Mouse (Mus musculus) MEL (cell line): ENCODE measurements around the gene Stradb. TPM values are rescaled to one million over a fixed set of nuclear protein-coding genes. Genes with fewer than 3 reads are reported as not detected.

Experiments used
- DNase-seq: peaks from one replicate; pipeline ENCODE4 v3.0.0; 2011; ENCODE audit warnings: low read depth, low spot score
- H3K27ac ChIP-seq: 2 replicates; pipeline ENCODE4 v1.5.1; 2012; ENCODE audit warnings: low read depth, mild to moderate bottlenecking, control low read depth, low read length, moderate library complexity; ENCODE audit not compliant: control insufficient read depth
- H3K27me3 ChIP-seq, 2 experiments: fragments of 150-350 bp in 1 of 2; sonication (generic) in 1 of 2; 2 replicates each; pipeline ENCODE4 v1.6.1; 2012; ENCODE audit warnings: low read length in 2 of 2, mild to moderate bottlenecking in 2 of 2, improper control_type of control experiment in 1 of 2, moderate library complexity in 1 of 2; ENCODE audit not compliant: insufficient read depth in 2 of 2, control insufficient read depth in 1 of 2
- H3K36me3 ChIP-seq, 2 experiments: 2 replicates each; pipeline ENCODE4 v1.6.1; 2012 to 2014; ENCODE audit warnings: low read length in 2 of 2, improper control_type of control experiment in 1 of 2, inconsistent platforms in 1 of 2, mild to moderate bottlenecking in 1 of 2; ENCODE audit not compliant: insufficient read depth in 2 of 2, control insufficient read depth in 1 of 2
- H3K4me1 ChIP-seq, 2 experiments: fragments of 150-350 bp in 1 of 2; sonication (generic) in 1 of 2; 2 replicates each; pipeline ENCODE4 v1.6.1; 2012; ENCODE audit warnings: low read length in 2 of 2, improper control_type of control experiment in 1 of 2, mild to moderate bottlenecking in 1 of 2; ENCODE audit not compliant: insufficient read depth in 2 of 2, control insufficient read depth in 1 of 2
- H3K4me3 ChIP-seq, 2 experiments: fragments of 150-350 bp in 1 of 2; sonication (generic) in 1 of 2; 2 replicates each; pipeline ENCODE4 v1.5.1; 2012; ENCODE audit warnings: low read depth in 2 of 2, low read length in 2 of 2, mild to moderate bottlenecking in 2 of 2, moderate library complexity in 2 of 2, control low read depth in 1 of 2, improper control_type of control experiment in 1 of 2; ENCODE audit not compliant: control insufficient read depth in 1 of 2, insufficient read depth in 1 of 2
- H3K79me2 ChIP-seq: 2 replicates; pipeline ENCODE4 v1.6.1; 2012; ENCODE audit warnings: mild to moderate bottlenecking, low read length, moderate library complexity; ENCODE audit not compliant: control insufficient read depth, poor library complexity, insufficient read depth
- H3K9ac ChIP-seq: 2 replicates; pipeline ENCODE4 v1.6.1; 2012; ENCODE audit warnings: low read depth, mild to moderate bottlenecking, control low read depth, low read length, moderate library complexity; ENCODE audit not compliant: control insufficient read depth, poor library complexity, severe bottlenecking
- H3K9me3 ChIP-seq: fragments of 150-350 bp; sonication (generic); replicated peaks from 2 replicates; pipeline ENCODE4 v1.6.1; 2012; ENCODE audit warnings: mild to moderate bottlenecking, low read length, improper control_type of control experiment, moderate library complexity; ENCODE audit not compliant: insufficient read depth
- CHD1 ChIP-seq: IDR thresholded peaks from 2 replicates; pipeline ENCODE4 v1.6.1; 2012; ENCODE audit warnings: low read depth, mild to moderate bottlenecking, inconsistent platforms, low read length, improper control_type of control experiment
- CHD2 ChIP-seq: IDR thresholded peaks from 2 replicates; pipeline ENCODE4 v1.6.1; 2011; ENCODE audit warnings: low read length, improper control_type of control experiment
- CTCF ChIP-seq, 3 experiments: IDR thresholded peaks in 2 of 3; conservative IDR thresholded peaks in 1 of 3; 2 replicates each; pipeline ENCODE4 v1.5.1; 2011 to 2012; ENCODE audit warnings: low read length in 3 of 3, low read depth in 2 of 3, mild to moderate bottlenecking in 2 of 3, improper control_type of control experiment in 1 of 3, inconsistent platforms in 1 of 3, mixed read lengths in 1 of 3, moderate library complexity in 1 of 3; ENCODE audit not compliant: control insufficient read depth in 1 of 3, insufficient read depth in 1 of 3, poor library complexity in 1 of 3, severe bottlenecking in 1 of 3
- EP300 ChIP-seq, 2 experiments: IDR thresholded peaks; 2 replicates each; pipeline ENCODE4 v1.6.1; 2011; ENCODE audit warnings: improper control_type of control experiment in 2 of 2, low read length in 2 of 2, low read depth in 1 of 2, mild to moderate bottlenecking in 1 of 2
- GABPA ChIP-seq: IDR thresholded peaks from 2 replicates; pipeline ENCODE4 v1.6.1; 2012; ENCODE audit warnings: low read depth, mild to moderate bottlenecking, inconsistent platforms, low read length, improper control_type of control experiment, moderate library complexity
- JUND ChIP-seq: IDR thresholded peaks from 2 replicates; pipeline ENCODE4 v1.6.1; 2011; ENCODE audit warnings: low read depth, mild to moderate bottlenecking, improper control_type of control experiment, low read length
- KAT2A ChIP-seq: conservative IDR thresholded peaks from 2 replicates; pipeline ENCODE4 v1.6.1; 2012; ENCODE audit warnings: low read depth, low read length, improper control_type of control experiment, inconsistent platforms
- MAFK ChIP-seq: IDR thresholded peaks from 2 replicates; pipeline ENCODE4 v1.6.1; 2011; ENCODE audit warnings: low read depth, mild to moderate bottlenecking, low read length, improper control_type of control experiment, borderline replicate concordance
- MAZ ChIP-seq: IDR thresholded peaks from 2 replicates; pipeline ENCODE4 v1.6.1; 2012; ENCODE audit warnings: low read depth, mild to moderate bottlenecking, inconsistent platforms, low read length, improper control_type of control experiment
- MEF2A ChIP-seq: IDR thresholded peaks from 2 replicates; pipeline ENCODE4 v1.6.1; 2014; ENCODE audit warnings: low read depth, mild to moderate bottlenecking, inconsistent platforms, low read length, improper control_type of control experiment; ENCODE audit not compliant: poor library complexity, insufficient replicate concordance, severe bottlenecking; ENCODE audit errors: extremely low read depth
- MXI1 ChIP-seq: IDR thresholded peaks from 2 replicates; pipeline ENCODE4 v1.6.1; 2011; ENCODE audit warnings: mild to moderate bottlenecking, low read depth, low read length, improper control_type of control experiment
- MYB ChIP-seq: IDR thresholded peaks from 2 replicates; pipeline ENCODE4 v1.6.1; 2011; ENCODE audit warnings: mild to moderate bottlenecking, low read depth, low read length, improper control_type of control experiment
- MYC ChIP-seq: IDR thresholded peaks from 2 replicates; pipeline ENCODE4 v1.6.1; 2011; ENCODE audit warnings: low read depth, mild to moderate bottlenecking, low read length, improper control_type of control experiment, moderate library complexity
- NELFE ChIP-seq: IDR thresholded peaks from 2 replicates; pipeline ENCODE4 v1.6.1; 2011; ENCODE audit warnings: low read depth, low read length, improper control_type of control experiment
- NRF1 ChIP-seq: IDR thresholded peaks from 2 replicates; pipeline ENCODE4 v1.6.1; 2014; ENCODE audit warnings: low read depth, mild to moderate bottlenecking, inconsistent platforms, low read length, improper control_type of control experiment, moderate library complexity; ENCODE audit not compliant: poor library complexity, insufficient read depth, severe bottlenecking
- POLR2AphosphoS2 ChIP-seq: IDR thresholded peaks from 2 replicates; pipeline ENCODE4 v1.6.1; 2011; ENCODE audit warnings: low read length, improper control_type of control experiment
- POLR2AphosphoS5 ChIP-seq: IDR thresholded peaks from 2 replicates; pipeline ENCODE4 v1.6.1; 2012; ENCODE audit warnings: low read depth, borderline replicate concordance, mild to moderate bottlenecking, inconsistent platforms, low read length, moderate library complexity, mixed read lengths
- RAD21 ChIP-seq: IDR thresholded peaks from 2 replicates; pipeline ENCODE4 v1.6.1; 2011; ENCODE audit warnings: mild to moderate bottlenecking, low read depth, low read length, improper control_type of control experiment
- SMC3 ChIP-seq: IDR thresholded peaks from 2 replicates; pipeline ENCODE4 v1.6.1; 2011; ENCODE audit warnings: low read depth, low read length, improper control_type of control experiment
- TAL1 ChIP-seq: IDR thresholded peaks from 2 replicates; pipeline ENCODE4 v1.6.1; 2012; ENCODE audit warnings: mild to moderate bottlenecking, inconsistent platforms, low read length, moderate library complexity, mixed read lengths
- TBP ChIP-seq: IDR thresholded peaks from 2 replicates; pipeline ENCODE4 v1.8.0; 2011; ENCODE audit warnings: low read depth, low read length, improper control_type of control experiment
- TCF12 ChIP-seq: IDR thresholded peaks from 2 replicates; pipeline ENCODE4 v1.6.1; 2014; ENCODE audit warnings: low read depth, mild to moderate bottlenecking, inconsistent platforms, low read length, improper control_type of control experiment, moderate library complexity
- UBTF ChIP-seq: IDR thresholded peaks from 2 replicates; pipeline ENCODE4 v1.6.1; 2012; ENCODE audit warnings: low read depth, mild to moderate bottlenecking, inconsistent platforms, low read length, improper control_type of control experiment, moderate library complexity, borderline replicate concordance; ENCODE audit not compliant: insufficient read depth
- ZC3H11A ChIP-seq: IDR thresholded peaks from 2 replicates; pipeline ENCODE4 v1.6.1; 2012; ENCODE audit warnings: low read depth, mild to moderate bottlenecking, inconsistent platforms, low read length, improper control_type of control experiment
- ZKSCAN1 ChIP-seq: IDR thresholded peaks from 2 replicates; pipeline ENCODE4 v1.6.1; 2012; ENCODE audit warnings: low read depth, mild to moderate bottlenecking, inconsistent platforms, low read length, improper control_type of control experiment, moderate library complexity
- ZMIZ1 ChIP-seq: IDR thresholded peaks from 2 replicates; pipeline ENCODE4 v1.6.1; 2012; ENCODE audit warnings: low read depth, mild to moderate bottlenecking, inconsistent platforms, low read length, improper control_type of control experiment, moderate library complexity
- ZNF384 ChIP-seq: IDR thresholded peaks from 2 replicates; pipeline ENCODE4 v1.6.1; 2012; ENCODE audit warnings: low read depth, mild to moderate bottlenecking, inconsistent platforms, low read length, improper control_type of control experiment
- polyA plus RNA-seq, 2 experiments: library from polyadenylated mRNA; stranded (reverse) in 1 of 2; unstranded in 1 of 2; fragments of >175 nt in 1 of 2; fragments of >200 nt in 1 of 2; gene quantifications; 2 replicates each; pipeline versions ENCODE4 v1.2.1 to v1.2.4; 2012; ENCODE audit warnings: low replicate concordance in 2 of 2, low read depth in 1 of 2; ENCODE audit not compliant: insufficient read length in 2 of 2, insufficient read depth in 1 of 2, missing spikeins in 1 of 2
- total RNA-seq: library from RNA; depleted of rRNA; stranded (reverse); fragments of 300-350 nt; gene quantifications from 2 replicates; pipeline ENCODE4 v1.2.3, GENCODE M21; 2012

Gene Stradb
- total and polyA plus RNA-seq, 3 experiments = 4.2 to 11.1 TPM; not detected in 1

- no peak overlapping the region for H3K4me3 ChIP-seq
- no peak overlapping the region for H3K27ac ChIP-seq
- DNase-seq = peak; percentile 24
- peaks cover 32 to 39% of the 10 kb centered on the region in 2 experiments for H3K4me1 ChIP-seq
- peaks cover 0 to 62% of the 10 kb centered on the region in 2 experiments; a peak in 2 of 4 replicates for H3K36me3 ChIP-seq
- H3K9me3 ChIP-seq = no peaks in the 10 kb centered on the region
- H3K9ac ChIP-seq = no peak overlapping the region
- no peaks in the 10 kb centered on the region for H3K27me3 ChIP-seq
- H3K79me2 ChIP-seq = peaks cover 52% of the 10 kb centered on the region
- TF ChIP-seq ZNF384 (no peak), EP300 (IDR thresholded peaks at IDR 0.05; ENCODE audit: low read depth in 1 of 2, low read length in 2 of 2) (no peak), TAL1 (no peak), NRF1 (no peak), MAFK (no peak), NELFE (no peak), JUND (no peak), GABPA (no peak), TCF12 (no peak), CTCF (IDR thresholded peaks at IDR 0.05 in 2 of 3, conservative IDR thresholded peaks at IDR 0.05 in 1 of 3; ENCODE audit: control insufficient read depth in 1 of 3, insufficient read depth in 1 of 3, low read depth in 2 of 3, low read length in 3 of 3, poor library complexity in 1 of 3, severe bottlenecking in 1 of 3) (no peak), SMC3 (no peak), POLR2AphosphoS2 (no peak), KAT2A (no peak), RAD21 (no peak), TBP (no peak), CHD1 (no peak), MYB (no peak)
Measured at GRCm38 (mm10) chr1:58971097-58971496, 2.2 kb upstream of the Stradb start.

DNA sequence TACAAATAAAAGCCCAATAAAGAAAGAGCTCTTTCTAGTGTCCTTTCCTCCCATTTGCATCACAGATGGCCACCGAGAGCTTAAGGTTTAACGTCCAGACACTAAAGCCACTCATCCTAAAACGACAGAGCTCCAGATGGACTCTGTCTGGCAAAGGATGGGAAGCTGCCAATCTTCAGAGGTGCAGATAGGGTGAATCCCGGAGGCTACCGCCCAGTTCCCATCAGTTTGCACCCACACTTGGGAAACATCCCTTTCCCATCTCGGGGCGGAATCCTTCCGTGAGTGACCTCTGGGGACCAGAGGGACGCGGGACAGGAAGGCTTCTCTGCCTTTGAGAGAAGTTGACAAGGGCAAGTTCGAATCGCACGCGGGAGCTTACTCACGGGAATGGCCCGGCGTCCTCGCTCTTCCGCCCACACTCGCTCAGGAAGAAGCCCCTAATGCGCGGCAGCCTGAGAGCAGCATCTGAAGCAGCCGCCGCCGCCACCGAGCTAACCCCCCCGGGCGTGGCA is 414 bp upstream of the Stradb start:
- H3K27ac ChIP-seq = peak overlapping the region; percentile 53
- H3K9ac ChIP-seq = peak overlapping the region; percentile 79
- no peaks in the 10 kb centered on the region for H3K9me3 ChIP-seq
- H3K36me3 ChIP-seq = peaks cover 0 to 46% of the 10 kb centered on the region in 2 experiments; a peak in 2 of 4 replicates
- no peaks in the 10 kb centered on the region for H3K27me3 ChIP-seq
- H3K79me2 ChIP-seq = peaks cover 43% of the 10 kb centered on the region
- no peak for DNase-seq
- H3K4me3 ChIP-seq = peak overlapping the region; percentile 85 to 86
- peaks cover 22 to 25% of the 10 kb centered on the region in 2 experiments for H3K4me1 ChIP-seq
- TF ChIP-seq KAT2A (no peak), CTCF (IDR thresholded peaks at IDR 0.05 in 2 of 3, conservative IDR thresholded peaks at IDR 0.05 in 1 of 3; ENCODE audit: control insufficient read depth in 1 of 3, insufficient read depth in 1 of 3, low read depth in 2 of 3, low read length in 3 of 3, poor library complexity in 1 of 3, severe bottlenecking in 1 of 3) (no peak), EP300 (IDR thresholded peaks at IDR 0.05; ENCODE audit: low read depth in 1 of 2, low read length in 2 of 2) (no peak), POLR2AphosphoS5 (0 out of 2 replicates have a peak, but pooled peaks have one; percentile 20), MEF2A (no peak), RAD21 (no peak), POLR2AphosphoS2 (0 out of 2 replicates have a peak, but pooled peaks have one; percentile 60), ZKSCAN1 (no peak), TCF12 (no peak), MAFK (no peak), ZC3H11A (no peak), MXI1 (no peak), SMC3 (no peak), MYC (0 out of 2 replicates have a peak, but pooled peaks have one; percentile 12), MAZ (no peak), UBTF (no peak), CHD2 (no peak), ZMIZ1 (peak; percentile 79), GABPA (no peak), CHD1 (no peak), NRF1 (no peak)
